Mouse (Mus musculus): ENCODE measurements at regions not wholly inside any gene's neighbourhood (a gene's known extent, or its start where the extent isn't known, plus 50 kb on each side); places are given as distances from the start of the nearest gene placed in this dataset.

DNA sequence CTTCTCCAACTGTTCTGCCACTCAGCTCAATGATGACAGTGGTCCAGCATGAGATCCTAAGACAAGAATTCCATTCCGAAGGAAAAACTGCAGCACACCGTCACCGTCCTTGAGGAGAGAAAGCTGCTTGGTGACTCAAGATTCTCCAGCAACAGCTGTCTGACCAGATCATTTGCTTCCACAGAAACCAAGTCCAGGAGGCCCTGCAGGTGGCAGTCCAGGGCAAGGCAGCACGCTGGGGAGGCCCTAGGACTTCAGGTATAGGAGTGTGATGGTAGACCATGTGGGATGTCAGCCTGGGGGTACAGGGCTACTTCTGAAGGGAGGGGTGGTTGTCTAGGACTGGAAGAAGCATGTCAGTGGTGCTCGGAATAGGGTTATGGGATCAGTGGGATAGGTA, 376.6 kb downstream of the Tbc1d22a start:
- 84% methylated on average over 5 of the region's 5 CpGs for WGBS
- peaks cover 15% of the 10 kb centered on the region for H3K4me1 ChIP-seq (ENCODE audit: control insufficient read depth, insufficient read depth, low read length)
- no peaks in the 10 kb centered on the region for H3K27me3 ChIP-seq (ENCODE audit: control insufficient read depth, insufficient read depth, low read length)
- no peak for TF ChIP-seq POLR2A (IDR thresholded peaks at IDR 0.05; ENCODE audit: borderline replicate concordance, insufficient read depth, low read length)
- TF ChIP-seq CTCF (IDR thresholded peaks at IDR 0.05; ENCODE audit: borderline replicate concordance, insufficient read depth, low read depth, low read length): peak; percentile 29; the same call in 1 of the 2 replicates
- DNase-seq: no peak
- H3K4me3 ChIP-seq (replicated peaks; ENCODE audit: insufficient read depth, low read depth, low read length): no peak overlapping the region
- no peak overlapping the region for H3K27ac ChIP-seq (ENCODE audit: insufficient read depth, low read length)

DNA sequence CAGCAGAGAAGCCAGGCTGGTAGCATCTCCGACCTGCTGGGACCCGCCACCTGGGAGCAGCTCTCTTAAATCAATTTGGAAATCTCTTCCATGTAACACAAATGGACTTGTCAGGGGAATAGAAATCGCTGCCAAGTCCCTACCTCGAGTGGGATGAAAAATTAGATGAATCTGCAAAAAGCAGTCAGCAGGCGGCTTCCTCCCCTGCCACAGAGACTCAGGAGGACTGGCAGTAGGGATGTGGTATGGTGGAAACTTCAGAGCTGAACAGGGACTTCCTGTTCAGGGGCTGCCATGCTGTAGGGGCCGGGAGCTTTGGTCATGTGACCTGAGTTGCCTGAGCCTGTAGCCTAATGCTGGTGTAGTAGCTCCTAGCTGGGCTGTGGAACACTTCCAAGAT, 379.1 kb downstream of the Tbc1d22a start:
- H3K4me1 ChIP-seq (ENCODE audit: control insufficient read depth, insufficient read depth, low read length): peaks cover 15% of the 10 kb centered on the region
- no peak for TF ChIP-seq CTCF (IDR thresholded peaks at IDR 0.05; ENCODE audit: borderline replicate concordance, insufficient read depth, low read depth, low read length)
- TF ChIP-seq POLR2A (IDR thresholded peaks at IDR 0.05; ENCODE audit: borderline replicate concordance, insufficient read depth, low read length): no peak
- WGBS: 13% methylated on average over 6 of the region's 6 CpGs

GRCm38 (mm10) chr15:86606411-86606810, 392.2 kb downstream of the Tbc1d22a start:
- H3K4me3 ChIP-seq (replicated peaks; ENCODE audit: insufficient read depth, low read depth, low read length): no peak overlapping the region
- TF ChIP-seq POLR2A (IDR thresholded peaks at IDR 0.05; ENCODE audit: borderline replicate concordance, insufficient read depth, low read length): no peak
- no peak for TF ChIP-seq CTCF (IDR thresholded peaks at IDR 0.05; ENCODE audit: borderline replicate concordance, insufficient read depth, low read depth, low read length)
- 0 out of 2 replicates have a peak overlapping the region, but pooled peaks have one; percentile 33 for H3K27ac ChIP-seq (ENCODE audit: insufficient read depth, low read length)
- no peaks in the 10 kb centered on the region for H3K4me1 ChIP-seq (ENCODE audit: control insufficient read depth, insufficient read depth, low read length)
- H3K27me3 ChIP-seq (ENCODE audit: control insufficient read depth, insufficient read depth, low read length): no peaks in the 10 kb centered on the region
- peak in 1 of 2 experiments; percentile 18 for DNase-seq

More for the DNA sequence above, 379.1 kb downstream of the Tbc1d22a start:
- no peak overlapping the region for H3K4me3 ChIP-seq (replicated peaks; ENCODE audit: insufficient read depth, low read depth, low read length)
- H3K27me3 ChIP-seq (ENCODE audit: control insufficient read depth, insufficient read depth, low read length): no peaks in the 10 kb centered on the region
- H3K27ac ChIP-seq (ENCODE audit: insufficient read depth, low read length): no peak overlapping the region
- peak; percentile 36 to 59 for DNase-seq

- Histone ChIP-seq H3K4me3 (replicated peaks; ENCODE audit: insufficient read depth, low read depth, low read length) (no peak overlapping the region), H3K4me1 (ENCODE audit: control insufficient read depth, insufficient read depth, low read length) (no peaks in the 10 kb centered on the region), H3K27me3 (ENCODE audit: control insufficient read depth, insufficient read depth, low read length) (no peaks in the 10 kb centered on the region), H3K27ac (ENCODE audit: insufficient read depth, low read length) (no peak overlapping the region)
- 83% methylated on average over 6 of the region's 6 CpGs for whole genome bisulfite sequencing
- DNase-seq: no peak
- TF ChIP-seq POLR2A (IDR thresholded peaks at IDR 0.05; ENCODE audit: borderline replicate concordance, insufficient read depth, low read length) (no peak), CTCF (IDR thresholded peaks at IDR 0.05; ENCODE audit: borderline replicate concordance, insufficient read depth, low read depth, low read length) (no peak)
Measured at GRCm38 (mm10) chr15:86609692-86610091, 395.4 kb downstream of the Tbc1d22a start.

- WGBS: 68% methylated on average over 5 of the region's 5 CpGs
Measured at GRCm38 (mm10) chr15:86631376-86631775, 417.1 kb downstream of the Tbc1d22a start.

DNA sequence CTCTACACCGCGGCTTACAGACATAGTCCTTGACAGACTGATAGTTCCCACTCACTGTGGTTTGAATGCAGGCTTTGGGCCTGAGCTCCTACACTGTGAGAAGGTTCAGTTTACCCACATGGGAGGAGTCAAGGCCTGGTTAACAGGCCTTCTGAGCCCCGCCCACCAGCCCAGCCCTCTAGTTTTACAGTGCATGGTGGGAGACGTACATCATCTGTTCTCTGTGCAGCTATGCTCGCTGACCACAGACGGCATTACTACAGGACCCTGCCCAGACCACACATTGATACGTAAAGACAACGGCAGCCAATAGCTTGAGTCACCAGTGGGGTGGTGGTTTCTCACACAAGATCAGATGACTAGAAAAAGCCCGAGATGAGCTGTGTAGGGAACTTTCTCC, 431.0 kb downstream of the Tbc1d22a start:
- H3K4me3 ChIP-seq (replicated peaks; ENCODE audit: insufficient read depth, low read depth, low read length): no peak overlapping the region

More at GRCm38 (mm10) chr15:86631376-86631775, 417.1 kb downstream of the Tbc1d22a start:
- Histone ChIP-seq H3K4me1 (ENCODE audit: control insufficient read depth, insufficient read depth, low read length) (no peaks in the 10 kb centered on the region), H3K27ac (ENCODE audit: insufficient read depth, low read length) (no peak overlapping the region), H3K4me3 (replicated peaks; ENCODE audit: insufficient read depth, low read depth, low read length) (no peak overlapping the region), H3K27me3 (ENCODE audit: control insufficient read depth, insufficient read depth, low read length) (no peaks in the 10 kb centered on the region)
- DNase-seq: no peak
- no peak for TF ChIP-seq POLR2A (IDR thresholded peaks at IDR 0.05; ENCODE audit: borderline replicate concordance, insufficient read depth, low read length)
- TF ChIP-seq CTCF (IDR thresholded peaks at IDR 0.05; ENCODE audit: borderline replicate concordance, insufficient read depth, low read depth, low read length): no peak

DNA sequence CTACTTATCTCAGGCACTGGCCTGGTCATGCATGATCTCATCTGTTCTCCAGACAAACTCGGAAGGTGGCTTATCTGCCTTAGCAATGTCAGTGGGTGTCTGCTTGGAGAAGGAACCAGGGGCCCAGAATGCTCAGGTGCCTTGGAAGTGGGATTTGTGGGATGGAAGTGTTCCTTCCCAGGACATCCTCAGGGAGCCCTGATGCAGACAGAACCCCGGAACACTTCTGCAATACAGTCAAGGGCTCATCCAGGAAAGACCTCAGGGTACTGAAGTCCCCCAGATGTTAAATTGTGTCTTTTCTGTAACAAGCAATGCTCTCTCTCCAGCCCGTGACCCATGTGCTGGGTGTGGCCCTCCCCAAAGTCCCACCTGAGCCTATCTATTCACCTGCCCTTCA, 433.9 kb downstream of the Tbc1d22a start:
- WGBS: 90% methylated on average over 3 of the region's 3 CpGs
- H3K27me3 ChIP-seq (ENCODE audit: control insufficient read depth, insufficient read depth, low read length): no peaks in the 10 kb centered on the region
- H3K27ac ChIP-seq (ENCODE audit: insufficient read depth, low read length): no peak overlapping the region
- H3K4me3 ChIP-seq (replicated peaks; ENCODE audit: insufficient read depth, low read depth, low read length): no peak overlapping the region
- DNase-seq: no peak
- no peak for TF ChIP-seq CTCF (IDR thresholded peaks at IDR 0.05; ENCODE audit: borderline replicate concordance, insufficient read depth, low read depth, low read length)
- TF ChIP-seq POLR2A (IDR thresholded peaks at IDR 0.05; ENCODE audit: borderline replicate concordance, insufficient read depth, low read length): no peak
- no peaks in the 10 kb centered on the region for H3K4me1 ChIP-seq (ENCODE audit: control insufficient read depth, insufficient read depth, low read length)

More for the DNA sequence above, 431.0 kb downstream of the Tbc1d22a start:
- H3K27ac ChIP-seq (ENCODE audit: insufficient read depth, low read length): no peak overlapping the region
- TF ChIP-seq CTCF (IDR thresholded peaks at IDR 0.05; ENCODE audit: borderline replicate concordance, insufficient read depth, low read depth, low read length): no peak
- no peak for TF ChIP-seq POLR2A (IDR thresholded peaks at IDR 0.05; ENCODE audit: borderline replicate concordance, insufficient read depth, low read length)
- no peaks in the 10 kb centered on the region for H3K4me1 ChIP-seq (ENCODE audit: control insufficient read depth, insufficient read depth, low read length)
- DNase-seq: no peak
- WGBS: 87% methylated on average over 9 of the region's 9 CpGs
- H3K27me3 ChIP-seq (ENCODE audit: control insufficient read depth, insufficient read depth, low read length): no peaks in the 10 kb centered on the region

DNA sequence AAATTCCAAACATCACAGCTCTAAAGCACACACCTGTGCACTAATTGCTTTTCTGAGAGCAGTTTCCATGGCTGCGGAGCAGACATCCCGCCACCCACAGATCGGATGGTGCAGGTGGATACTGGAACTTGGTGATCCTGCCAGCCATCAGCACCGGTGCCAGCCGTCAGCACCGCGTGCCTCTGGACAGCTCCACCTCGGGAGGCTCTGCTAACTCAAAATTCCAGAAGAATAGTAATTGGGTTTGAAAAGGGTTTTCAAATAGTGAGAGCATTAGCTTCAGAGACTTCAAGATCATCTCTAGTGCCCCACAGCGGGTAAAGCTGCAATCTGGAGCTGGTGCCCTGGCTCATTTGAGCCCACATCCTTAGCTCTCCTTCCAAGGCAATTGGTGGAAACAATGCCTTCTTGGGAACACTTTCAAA, 458.8 kb downstream of the Tbc1d22a start:
- H3K4me1 ChIP-seq (ENCODE audit: control insufficient read depth, insufficient read depth, low read length): no peaks in the 10 kb centered on the region
- 12% methylated on average over 9 of the region's 9 CpGs for WGBS
- DNase-seq: peak; percentile 29 to 42
- no peak for TF ChIP-seq POLR2A (IDR thresholded peaks at IDR 0.05; ENCODE audit: borderline replicate concordance, insufficient read depth, low read length)
- no peak for TF ChIP-seq CTCF (IDR thresholded peaks at IDR 0.05; ENCODE audit: borderline replicate concordance, insufficient read depth, low read depth, low read length)
- H3K4me3 ChIP-seq (replicated peaks; ENCODE audit: insufficient read depth, low read depth, low read length): no peak overlapping the region
- no peak overlapping the region for H3K27ac ChIP-seq (ENCODE audit: insufficient read depth, low read length)
- H3K27me3 ChIP-seq (ENCODE audit: control insufficient read depth, insufficient read depth, low read length): no peaks in the 10 kb centered on the region

Data from cerebellum, adult 2 months (tissue).